Mouse (Mus musculus) layer of hippocampus, postnatal 36 days (tissue): ENCODE data around the gene Spata1. TPM values are rescaled to one million over a fixed set of nuclear protein-coding genes. Genes with fewer than 3 reads are reported as not detected.

Experiments used
- DNase-seq, 2 experiments: peaks; one replicate each; pipeline ENCODE4 v3.0.0; 2022
- total RNA-seq, 2 experiments: library from RNA; stranded (reverse); gene quantifications; 2 replicates each; pipeline ENCODE4 v1.2.3; 2021

The Spata1 gene
- 1 to 10 TPM; 2.8 to 3.3 TPM for total RNA-seq

GRCm38 (mm10) chr3:146499431-146500002 is at the start of gene Spata1, which contains the start of gene Gng5:
Spata1 (minus strand) TSS chr3:146499753.
Gng5 (plus strand) TSS chr3:146499807.
- DNase-seq, result peak; percentile 62

GRCm38 (mm10) chr3:146543632-146544031 is 44.1 kb upstream of the Spata1 start:
- no peak for DNase-seq

GRCm38 (mm10) chr3:146540521-146541273 is 41.1 kb upstream of the Spata1 start:
- no peak for DNase-seq

GRCm38 (mm10) chr3:146534986-146535385 is 35.4 kb upstream of the Spata1 start:
- DNase-seq, result no peak

- DNase-seq, result no peak
Measured at GRCm38 (mm10) chr3:146528335-146528734, 28.8 kb upstream of the Spata1 start.

- DNase-seq, result no peak
Measured at GRCm38 (mm10) chr3:146521652-146522020, 22.1 kb upstream of the Spata1 start.

GRCm38 (mm10) chr3:146520798-146521651 is 21.5 kb upstream of the Spata1 start, which contains the start of gene Rpf1:
Rpf1 (minus strand) TSS chr3:146521429.
- peak; percentile 90 to 92 for DNase-seq

- DNase-seq, result no peak
Measured at GRCm38 (mm10) chr3:146520226-146520797, 20.8 kb upstream of the Spata1 start.

- DNase-seq, result no peak
Measured at GRCm38 (mm10) chr3:146506711-146507110, 7.2 kb upstream of the Spata1 start.

GRCm38 (mm10) chr3:146501601-146502123 is 2.1 kb upstream of the Spata1 start:
- DNase-seq, result no peak

GRCm38 (mm10) chr3:146500810-146501201 is 1.3 kb upstream of the Spata1 start:
- DNase-seq, result no peak

- DNase-seq, result no peak
Measured at GRCm38 (mm10) chr3:146500003-146500809, 653 bp upstream of the Spata1 start.

- no peak for DNase-seq
Measured at GRCm38 (mm10) chr3:146498989-146499388, 564 bp downstream of the Spata1 start.

GRCm38 (mm10) chr3:146494941-146495340 is 4.6 kb downstream of the Spata1 start:
- DNase-seq, result no peak

GRCm38 (mm10) chr3:146486464-146486863 is 13.1 kb downstream of the Spata1 start:
- DNase-seq, result no peak

- no peak for DNase-seq
Measured at GRCm38 (mm10) chr3:146482044-146482443, 17.5 kb downstream of the Spata1 start.

GRCm38 (mm10) chr3:146474428-146474827 is 25.1 kb downstream of the Spata1 start:
- DNase-seq, result no peak

GRCm38 (mm10) chr3:146473741-146474140 is 25.8 kb downstream of the Spata1 start:
- no peak for DNase-seq

GRCm38 (mm10) chr3:146472657-146473056 is 26.9 kb downstream of the Spata1 start:
- DNase-seq, result no peak

- no peak for DNase-seq
Measured at GRCm38 (mm10) chr3:146469226-146469625, 30.3 kb downstream of the Spata1 start.

GRCm38 (mm10) chr3:146462939-146463338 is 36.6 kb downstream of the Spata1 start:
- no peak for DNase-seq

- no peak for DNase-seq
Measured at GRCm38 (mm10) chr3:146451375-146451774, 48.2 kb downstream of the Spata1 start.
